Mouse (Mus musculus) WW6 (cell line): Measurements from ENCODE around the gene Lman1l.

ENCODE experiments used
- DNase-seq: peaks from one replicate; pipeline ENCODE4 v3.0.0-alpha.2; 2013; ENCODE audit warnings: low read depth, low spot score

Lman1l gene

DNA sequence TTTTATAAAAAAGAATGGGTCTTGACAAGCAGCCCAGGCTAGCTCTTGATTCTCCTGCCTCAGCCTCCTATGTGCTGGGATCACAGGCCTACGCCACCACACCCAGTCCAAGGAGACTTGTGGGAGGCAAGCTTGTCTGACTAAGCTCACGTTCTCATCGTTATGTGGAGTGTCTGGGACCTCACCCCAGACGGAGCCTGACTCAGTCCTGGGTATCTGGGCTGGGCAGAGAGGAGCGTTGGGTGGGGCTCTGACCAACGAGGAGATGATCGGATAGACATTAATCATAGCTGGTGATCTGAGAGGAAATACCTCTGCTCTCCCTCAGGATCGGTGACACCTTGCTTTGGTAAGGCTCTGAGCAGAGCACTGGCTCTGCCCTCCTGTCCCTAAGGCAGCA, 1.7 kb downstream of the Lman1l start:
- DNase-seq = no peak

DNA sequence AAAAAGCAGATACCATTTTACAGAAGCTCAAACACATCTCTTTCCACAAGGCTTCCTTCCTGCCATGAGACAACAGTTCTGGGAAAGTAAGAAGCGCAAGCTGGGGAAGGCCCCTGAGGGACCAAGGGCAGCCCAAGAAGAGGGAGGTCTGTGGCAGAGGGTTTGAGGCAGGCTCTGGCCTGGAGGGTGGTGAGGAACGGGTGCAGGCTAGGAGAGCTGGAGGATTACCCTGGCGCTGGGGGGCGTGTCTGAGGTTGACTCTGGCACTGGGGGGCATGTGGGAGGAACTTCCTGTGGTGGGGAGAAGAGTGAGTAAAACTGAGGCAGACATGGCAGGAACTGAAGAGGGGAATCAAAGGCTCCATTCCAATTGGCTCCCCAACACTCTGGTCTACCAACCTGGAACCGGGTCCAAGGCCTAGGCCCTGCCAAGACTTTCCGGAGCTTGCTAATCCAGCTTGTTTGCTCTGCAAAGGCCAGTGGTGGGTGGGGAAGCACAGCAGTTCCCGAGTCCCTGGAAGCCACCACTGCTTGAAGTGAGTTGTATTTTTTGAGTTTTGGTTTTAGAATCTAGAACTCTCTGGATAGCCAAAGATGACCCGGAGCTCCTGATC, 2.9 kb downstream of the Lman1l start:
- no peak for DNase-seq

GRCm38 (mm10) chr9:57614786-57615185, 5.8 kb downstream of the Lman1l start:
- no peak for DNase-seq

DNA sequence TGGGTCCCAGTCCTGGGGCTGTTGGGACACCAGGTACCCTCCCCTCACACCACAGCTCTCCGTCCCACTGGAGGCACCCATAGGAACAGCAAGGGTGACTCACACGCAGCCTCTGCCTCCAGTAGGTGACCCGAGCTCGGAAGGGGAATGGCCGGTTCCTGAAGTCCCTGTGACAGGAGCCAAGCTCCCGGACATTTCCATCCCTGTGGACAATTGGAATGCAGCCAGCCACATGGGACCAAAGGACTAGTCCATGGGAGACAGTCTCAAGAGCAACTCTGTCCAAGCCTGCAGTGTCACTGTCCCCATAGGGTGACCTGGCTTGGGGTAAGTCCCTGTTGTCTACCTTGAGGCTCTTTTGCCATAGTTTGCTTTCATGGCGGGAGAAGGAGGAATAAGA, 6.6 kb downstream of the Lman1l start:
- no peak for DNase-seq

- DNase-seq = no peak
These were observed 8.0 kb downstream of the Lman1l start for GRCm38 (mm10) chr9:57612587-57612986.

GRCm38 (mm10) chr9:57610359-57610826, 10.2 kb downstream of the Lman1l start:
- DNase-seq = no peak

DNA sequence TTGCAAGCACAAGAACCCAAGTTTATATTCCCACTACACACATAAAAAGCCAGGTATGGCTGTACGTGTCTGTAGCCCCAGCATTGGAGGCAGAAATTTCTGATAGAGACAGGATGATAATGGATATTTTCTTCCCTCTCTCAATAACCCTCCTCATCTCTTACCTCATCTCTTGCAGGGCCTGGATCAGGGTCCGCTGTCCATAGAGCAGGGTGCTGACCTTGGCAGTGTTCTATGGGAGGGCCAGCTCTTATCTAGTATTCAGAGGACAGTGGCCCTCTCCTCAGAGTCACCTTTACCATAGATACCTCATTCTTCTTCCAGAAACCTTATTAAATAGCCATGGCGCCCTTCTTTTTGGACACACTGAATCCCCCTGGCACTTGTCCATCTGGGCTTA, 10.8 kb downstream of the Lman1l start:
- DNase-seq = no peak

GRCm38 (mm10) chr9:57606139-57606851, 14.3 kb downstream of the Lman1l start, which contains the start of gene Cplx3:
Cplx3 (minus strand) TSS chr9:57606281.
- no peak for DNase-seq

- DNase-seq = no peak
These were observed 15.1 kb downstream of the Lman1l start for GRCm38 (mm10) chr9:57605503-57605902.

- DNase-seq = no peak
These were observed 15.7 kb downstream of the Lman1l start for GRCm38 (mm10) chr9:57604875-57605274.

DNA sequence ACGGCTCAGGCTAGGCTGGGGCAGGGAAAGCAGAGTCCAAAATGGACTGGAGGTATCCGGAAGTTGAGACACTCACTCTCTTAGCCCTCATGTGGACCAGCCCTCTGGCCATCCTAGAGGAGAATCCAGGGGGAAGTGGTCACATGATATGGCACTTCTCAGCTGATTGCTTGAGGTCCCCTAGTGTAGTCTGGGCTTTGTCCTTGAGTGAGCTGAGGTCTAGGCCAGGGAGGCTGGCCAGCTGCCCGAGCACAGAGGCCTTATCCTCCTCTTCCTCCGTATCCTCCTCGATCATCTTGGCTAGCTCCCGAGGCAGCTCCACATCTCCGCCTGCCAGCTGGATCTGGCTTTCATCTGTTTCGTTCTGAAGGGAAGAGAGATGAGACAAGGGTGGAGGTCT, 18.5 kb downstream of the Lman1l start:
- DNase-seq = no peak

GRCm38 (mm10) chr9:57601353-57601706, 19.2 kb downstream of the Lman1l start:
- DNase-seq = no peak

DNA sequence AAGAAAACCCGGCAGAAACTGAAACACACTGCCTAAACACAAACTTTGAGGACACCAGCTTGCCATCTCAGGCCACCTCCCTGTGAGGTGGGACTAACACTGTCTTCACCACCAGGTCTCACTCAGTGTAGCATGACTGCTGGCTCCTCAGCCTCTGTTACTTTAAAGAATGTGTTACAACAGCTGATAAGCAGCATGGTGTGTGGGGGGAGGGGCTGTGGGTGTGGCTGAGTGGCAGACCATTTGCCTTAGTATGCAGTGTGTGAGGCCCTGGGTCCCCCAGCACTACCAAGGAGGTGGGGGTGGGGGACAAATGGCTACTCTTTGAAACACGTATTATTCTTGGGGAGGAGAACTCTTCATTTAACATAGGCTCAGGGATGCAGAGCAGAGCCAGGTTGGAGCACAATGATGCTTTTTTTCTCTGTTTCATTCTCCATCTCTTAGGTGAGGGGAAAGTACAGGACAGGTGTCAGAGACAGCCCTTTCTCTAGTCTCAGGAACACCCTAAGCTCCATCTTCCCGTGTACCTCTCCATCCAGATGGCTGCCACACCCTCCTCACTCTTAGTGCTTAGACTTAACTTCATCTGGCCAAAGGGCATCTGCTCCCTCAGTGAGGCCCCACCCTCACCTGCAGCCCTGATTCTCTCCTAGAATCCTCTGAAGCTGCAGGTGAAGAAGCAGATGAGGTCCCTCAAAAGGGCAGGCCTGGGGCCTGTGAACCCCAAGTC, 19.8 kb downstream of the Lman1l start:
- DNase-seq = no peak

GRCm38 (mm10) chr9:57598851-57599563, 21.6 kb downstream of the Lman1l start:
- no peak for DNase-seq

GRCm38 (mm10) chr9:57597929-57598382, 22.6 kb downstream of the Lman1l start:
- no peak for DNase-seq

GRCm38 (mm10) chr9:57597265-57597664, 23.3 kb downstream of the Lman1l start:
- DNase-seq = no peak

DNA sequence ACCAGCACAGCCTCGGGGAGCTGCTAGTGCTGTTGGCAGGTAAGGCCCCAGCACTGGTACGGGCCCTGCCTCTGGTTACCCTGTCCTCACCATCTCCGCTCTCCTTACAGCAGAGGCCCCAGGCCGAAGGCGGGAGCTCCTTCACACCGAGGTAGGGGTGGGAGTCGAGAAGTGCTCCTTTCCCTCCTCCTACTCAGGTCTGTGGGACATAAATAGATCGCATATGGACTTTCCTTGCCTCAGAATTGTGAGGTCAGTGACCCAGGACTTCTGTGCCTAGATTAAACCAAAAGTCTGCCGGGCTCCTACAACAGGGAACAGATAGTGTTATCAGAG, 26.4 kb downstream of the Lman1l start:
- no peak for DNase-seq

- DNase-seq = no peak
These were observed 27.0 kb downstream of the Lman1l start for GRCm38 (mm10) chr9:57593454-57594173.

GRCm38 (mm10) chr9:57590726-57591125, 29.8 kb downstream of the Lman1l start:
- no peak for DNase-seq

- DNase-seq = peak; percentile 47
These were observed 31.1 kb downstream of the Lman1l start, which contains the start of gene Ulk3 for GRCm38 (mm10) chr9:57589224-57590126. Ulk3 (plus strand) TSS chr9:57589452.
